Mouse (Mus musculus) lung, adult 2 months (tissue): ENCODE measurements around the gene Hnrnph3. TPM values are rescaled to one million over a fixed set of nuclear protein-coding genes. Genes with fewer than 3 reads are reported as not detected.

Source experiments
- DNase-seq: peaks from one replicate; pipeline ENCODE4 v3.0.0; 2022
- H3K4me1 ChIP-seq: fragments of 200-500 bp; 2 replicates; pipeline ENCODE4 v1.6.1; 2011; ENCODE audit warnings: low read length; ENCODE audit not compliant: control insufficient read depth, insufficient read depth
- H3K4me3 ChIP-seq: fragments of 200-500 bp; replicated peaks from 2 replicates; pipeline ENCODE3; 2011; ENCODE audit warnings: low read depth, mild to moderate bottlenecking, control low read depth, low read length; ENCODE audit errors: extremely low read depth
- CTCF ChIP-seq: fragments of 200-500 bp; IDR thresholded peaks from 2 replicates; pipeline ENCODE4 v1.5.1; 2011; ENCODE audit warnings: mild to moderate bottlenecking, low read length, control low read depth; ENCODE audit not compliant: insufficient read depth
- POLR2A ChIP-seq: fragments of 200-500 bp; IDR thresholded peaks from 2 replicates; pipeline ENCODE4 v1.6.1; 2011; ENCODE audit warnings: low read depth, mild to moderate bottlenecking, control low read depth, low read length, borderline replicate concordance; ENCODE audit errors: extremely low read depth
- WGBS: fragments of 180-500 bp; shearing (Covaris S2); methylation state at CpG from one replicate; pipeline ENCODE4 v1.1.7; 2018; 5-methylcytosine and 5-hydroxymethylcytosine counted together
- polyA plus RNA-seq: library from polyadenylated mRNA; depleted of rRNA; stranded (reverse); fragments of >200 nt; gene quantifications from 2 replicates; pipeline ENCODE4 v1.2.3, GENCODE M21; 2012

Hnrnph3 gene
- polyA plus RNA-seq, 1 experiment: 27.5 TPM

- TF ChIP-seq POLR2A (no peak), CTCF (no peak)
- Histone ChIP-seq H3K4me3 (no peak overlapping the region), H3K4me1 (no peaks in the 10 kb centered on the region)
- 76% methylated on average over 9 of the region's 9 CpGs for WGBS
- DNase-seq: no peak
Observed at GRCm38 (mm10) chr10:63003252-63003651, 20.8 kb downstream of the Hnrnph3 start.

- H3K4me1 ChIP-seq: no peaks in the 10 kb centered on the region
- DNase-seq: no peak
- H3K4me3 ChIP-seq: no peak overlapping the region
- no peak for TF ChIP-seq CTCF
- no peak for TF ChIP-seq POLR2A
- 75% methylated on average over 9 of the region's 9 CpGs for WGBS
Observed at GRCm38 (mm10) chr10:63000584-63000983, 23.4 kb downstream of the Hnrnph3 start.

- 70% methylated on average over 7 of the region's 9 CpGs for WGBS
- Histone ChIP-seq H3K4me3 (no peak overlapping the region), H3K4me1 (no peaks in the 10 kb centered on the region)
- no peak for TF ChIP-seq POLR2A
- no peak for TF ChIP-seq CTCF
- DNase-seq: no peak
Observed at GRCm38 (mm10) chr10:62993991-62994390, 30.0 kb downstream of the Hnrnph3 start.

GRCm38 (mm10) chr10:62990636-62991035 is 33.4 kb downstream of the Hnrnph3 start:
- 94% methylated on average over 15 of the region's 15 CpGs for WGBS
- no peak for DNase-seq
- no peak for TF ChIP-seq POLR2A
- TF ChIP-seq CTCF: no peak
- Histone ChIP-seq H3K4me3 (no peak overlapping the region), H3K4me1 (no peaks in the 10 kb centered on the region)

DNA sequence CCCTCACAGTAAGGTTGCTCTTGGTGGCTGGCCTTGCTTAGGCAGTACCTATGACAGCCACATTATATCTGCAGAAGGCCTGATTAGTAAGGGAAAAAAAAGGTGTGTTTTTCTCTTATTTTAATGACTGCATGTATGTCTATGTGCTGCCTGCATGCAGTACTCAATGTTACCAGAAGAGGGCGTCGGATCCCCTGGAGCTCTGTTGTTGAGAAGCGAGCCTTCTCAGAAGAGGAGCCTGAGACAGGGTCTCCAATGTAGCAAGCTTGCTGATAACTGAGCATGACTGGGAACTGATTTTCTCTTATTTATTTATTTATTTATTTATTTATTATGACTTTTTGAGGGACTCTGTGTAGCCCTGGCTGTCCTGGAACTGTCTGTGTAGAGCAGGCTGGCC is 36.7 kb downstream of the Hnrnph3 start:
- Histone ChIP-seq H3K4me1 (no peaks in the 10 kb centered on the region), H3K4me3 (no peak overlapping the region)
- TF ChIP-seq CTCF (peak; percentile 36), POLR2A (no peak)
- DNase-seq: no peak
- 32% methylated on average over 3 of the region's 3 CpGs for WGBS

DNA sequence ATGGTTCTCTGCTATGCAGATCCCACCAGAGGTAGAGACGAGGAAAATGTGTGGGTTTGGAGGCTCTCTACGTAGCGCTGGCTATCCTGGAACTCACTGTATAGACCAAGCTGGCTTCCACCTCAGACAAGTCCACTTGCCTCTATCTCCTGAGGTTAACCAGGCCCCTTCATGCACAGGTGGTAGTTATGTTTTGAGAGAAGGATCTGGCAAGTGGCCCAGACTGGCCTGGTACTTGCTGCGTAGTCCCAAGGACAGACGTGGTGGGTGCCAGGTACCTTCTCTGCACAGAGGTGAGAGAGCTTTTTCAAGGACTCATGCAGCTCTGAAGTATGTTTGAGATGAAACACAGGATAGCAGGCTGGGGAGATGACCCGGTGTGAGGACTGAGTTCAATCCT is 39.5 kb downstream of the Hnrnph3 start:
- Histone ChIP-seq H3K4me1 (peaks cover 4% of the 10 kb centered on the region; the same call in 1 of the 2 replicates), H3K4me3 (no peak overlapping the region)
- no peak for TF ChIP-seq POLR2A
- TF ChIP-seq CTCF: no peak
- no peak for DNase-seq
- 75% methylated on average over 6 of the region's 6 CpGs for WGBS

DNA sequence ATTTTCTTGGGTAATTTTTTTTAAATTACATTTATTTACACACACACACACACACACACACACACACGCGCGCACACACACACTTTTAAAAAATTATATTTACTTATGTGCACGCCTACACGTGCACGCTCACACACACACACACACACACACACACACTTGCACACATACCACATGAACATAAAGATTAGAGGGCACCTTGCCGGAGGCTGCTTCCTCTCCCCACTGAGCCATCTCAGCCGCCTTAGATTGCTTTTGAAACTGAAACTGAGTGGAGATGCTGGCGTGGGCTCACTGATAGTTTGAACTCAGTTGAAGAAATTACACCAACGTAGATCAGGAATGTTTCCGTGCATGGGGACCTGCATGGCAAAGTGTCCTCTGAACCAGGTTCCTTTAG is 39.9 kb downstream of the Hnrnph3 start:
- no peak overlapping the region for H3K4me3 ChIP-seq
- TF ChIP-seq CTCF: no peak
- no peak for TF ChIP-seq POLR2A
- 79% methylated on average over 11 of the region's 11 CpGs for WGBS
- DNase-seq: no peak
- peaks cover 4% of the 10 kb centered on the region; the same call in 1 of the 2 replicates for H3K4me1 ChIP-seq

DNA sequence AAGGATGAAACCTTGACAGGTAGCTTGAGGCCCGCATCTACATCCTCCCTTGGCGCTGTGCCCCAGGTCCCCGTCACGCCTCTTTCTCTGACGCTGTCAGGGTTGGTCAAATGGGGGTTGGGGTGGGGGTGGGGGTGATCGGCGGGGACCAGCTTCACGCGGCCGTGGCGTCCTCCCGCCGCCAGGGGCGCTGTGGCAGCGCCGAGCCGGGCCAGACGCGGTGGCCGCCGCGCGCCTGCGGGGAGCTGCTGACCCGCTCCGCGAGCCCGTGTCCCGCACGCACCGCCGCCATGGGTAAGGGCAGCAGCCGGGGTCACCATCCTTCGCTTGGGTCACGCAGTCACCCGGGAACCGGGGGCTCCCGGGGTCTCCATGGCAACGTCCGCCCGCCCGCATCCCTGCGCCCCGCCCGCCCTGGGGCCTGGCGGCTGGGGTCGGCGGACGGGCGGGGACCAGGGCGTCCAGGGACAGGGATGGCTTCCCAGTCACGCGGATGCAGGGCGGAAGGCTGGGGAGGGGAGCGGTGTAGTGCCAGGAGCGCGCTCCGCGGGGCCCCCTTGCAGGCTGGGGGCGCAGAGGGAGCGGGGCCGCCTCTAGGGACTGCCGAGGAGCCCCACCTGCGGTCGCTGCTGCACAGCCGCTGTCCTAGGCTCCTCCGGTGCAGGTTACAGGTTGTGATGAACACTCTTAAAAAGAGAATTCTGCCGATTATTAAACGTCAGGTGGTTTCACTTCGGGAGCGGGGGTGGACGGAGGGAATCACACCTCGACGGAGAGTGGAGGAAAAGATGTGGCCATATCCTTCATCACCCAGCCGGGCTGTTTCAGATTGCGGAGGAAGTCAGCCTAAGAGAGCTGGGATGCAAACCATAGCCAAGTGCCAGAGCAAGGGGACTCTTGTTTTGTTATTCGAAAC is 43.7 kb downstream of the Hnrnph3 start, which contains the start of gene Rufy2:
TSS of gene Rufy2 (plus strand) at position 185 of the 916 bp plus-strand sequence.
- peak; percentile 74 for DNase-seq
- no peak; the same call in 1 of the 2 replicates for TF ChIP-seq POLR2A
- TF ChIP-seq CTCF: peak; percentile 35; the same call in 1 of the 2 replicates
- H3K4me3 ChIP-seq: peak within 1 kb of the TSS; percentile 83

GRCm38 (mm10) chr10:62979667-62980038 is 44.4 kb downstream of the Hnrnph3 start:
- no peak for DNase-seq
- no peak for TF ChIP-seq POLR2A
- no peak for TF ChIP-seq CTCF
- Histone ChIP-seq H3K4me3 (peak overlapping the region; percentile 83), H3K4me1 (peaks cover 4% of the 10 kb centered on the region; the same call in 1 of the 2 replicates)
- 12% methylated on average over 10 of the region's 10 CpGs for WGBS

More for the DNA sequence above, 43.7 kb downstream of the Hnrnph3 start, which contains the start of gene Rufy2:
- peaks cover 4% of the 10 kb centered on the region; the same call in 1 of the 2 replicates for H3K4me1 ChIP-seq
- under 1% methylated on average over 73 of the region's 77 CpGs for WGBS

DNA sequence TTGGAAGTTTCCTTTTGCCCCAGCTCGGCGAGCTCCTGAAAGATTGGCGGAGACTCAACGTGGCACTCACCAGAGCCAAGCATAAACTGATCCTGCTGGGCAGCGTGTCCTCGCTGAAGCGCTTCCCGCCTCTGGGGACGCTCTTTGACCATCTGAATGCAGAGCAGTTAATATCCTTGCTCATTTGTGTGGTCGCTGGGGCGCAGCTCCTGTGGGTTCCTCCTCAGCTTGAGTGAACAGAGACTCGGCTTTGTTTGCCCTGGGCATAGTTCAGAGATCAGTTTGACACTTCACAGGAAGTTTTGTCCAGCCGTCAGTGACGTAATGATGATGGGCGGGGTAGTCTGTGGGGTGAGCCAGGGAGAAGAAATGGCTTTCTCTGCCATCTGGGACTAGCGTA is 52.2 kb downstream of the Hnrnph3 start:
- Histone ChIP-seq H3K4me1 (no peaks in the 10 kb centered on the region), H3K4me3 (no peak overlapping the region)
- 69% methylated on average over 16 of the region's 16 CpGs for WGBS
- no peak for DNase-seq
- TF ChIP-seq POLR2A (no peak), CTCF (no peak)
